Mouse (Mus musculus) heart, postnatal 0 days (tissue): ENCODE measurements at regions not wholly inside any gene's neighbourhood (a gene's known extent, or its start where the extent isn't known, plus 50 kb on each side); places are given as distances from the start of the nearest gene placed in this dataset.

Source experiments
- CTCF ChIP-seq: IDR thresholded peaks from 2 replicates; pipeline ENCODE4 v1.5.1; 2016; ENCODE audit warnings: antibody characterized with exemption, control low read depth, low read depth
- EP300 ChIP-seq: IDR thresholded peaks from 2 replicates; pipeline ENCODE4 v1.6.1; 2016; ENCODE audit warnings: antibody characterized with exemption, low read depth

GRCm38 (mm10) chr2:92519396-92519795 lies 59.1 kb upstream of the Slc35c1 start:
- TF ChIP-seq CTCF = no peak
- no peak for TF ChIP-seq EP300
